Mouse (Mus musculus) kidney, adult 2 months (tissue): ENCODE results near the gene Dync1i2. TPM values are rescaled to one million over a fixed set of nuclear protein-coding genes. Genes with fewer than 3 reads are reported as not detected.

ENCODE experiments used
- DNase-seq: peaks from one replicate; pipeline ENCODE4 v3.0.0; 2021
- H3K27ac ChIP-seq: fragments of 200-500 bp; 2 replicates; pipeline ENCODE4 v1.5.1; 2012; ENCODE audit warnings: low read depth, low read length, control low read depth, inconsistent platforms; ENCODE audit not compliant: insufficient read depth
- H3K27me3 ChIP-seq: fragments of 200-500 bp; replicated peaks from 2 replicates; pipeline ENCODE4 v1.6.1; 2012; ENCODE audit warnings: mild to moderate bottlenecking, moderate library complexity, low read length, inconsistent platforms; ENCODE audit not compliant: control insufficient read depth, insufficient read depth
- H3K36me3 ChIP-seq: fragments of 200-500 bp; 2 replicates; pipeline ENCODE4 v1.6.1; 2012; ENCODE audit warnings: mild to moderate bottlenecking, moderate library complexity, low read length, inconsistent platforms; ENCODE audit not compliant: control insufficient read depth, insufficient read depth
- H3K4me1 ChIP-seq: fragments of 200-500 bp; 2 replicates; pipeline ENCODE4 v1.6.1; 2011; ENCODE audit warnings: low read length; ENCODE audit not compliant: control insufficient read depth, insufficient read depth
- H3K4me3 ChIP-seq: fragments of 200-500 bp; 2 replicates; pipeline ENCODE4 v1.5.1; 2011; ENCODE audit warnings: mild to moderate bottlenecking, low read depth, low read length, control low read depth; ENCODE audit not compliant: insufficient read depth
- CTCF ChIP-seq: fragments of 200-500 bp; conservative IDR thresholded peaks from 2 replicates; pipeline ENCODE4 v1.5.1; 2011; ENCODE audit warnings: low read depth, mild to moderate bottlenecking, control low read depth, low read length, moderate library complexity, mixed read lengths; ENCODE audit not compliant: insufficient read depth, insufficient read length
- POLR2A ChIP-seq: fragments of 200-500 bp; IDR thresholded peaks from one replicate; pipeline ENCODE4 v1.6.1; 2011; ENCODE audit warnings: low read depth, low read length, control low read depth
- WGBS: fragments of 180-500 bp; shearing (Covaris S2); methylation state at CpG from one replicate; pipeline ENCODE4 v1.1.7; 2018; 5-methylcytosine and 5-hydroxymethylcytosine counted together
- polyA plus RNA-seq: library from polyadenylated mRNA; depleted of rRNA; stranded (reverse); fragments of >200 nt; gene quantifications from 2 replicates; pipeline ENCODE4 v1.2.3, GENCODE M21; 2012

Gene Dync1i2
- polyA plus RNA-seq, 1 experiment, result 28.8 TPM

DNA sequence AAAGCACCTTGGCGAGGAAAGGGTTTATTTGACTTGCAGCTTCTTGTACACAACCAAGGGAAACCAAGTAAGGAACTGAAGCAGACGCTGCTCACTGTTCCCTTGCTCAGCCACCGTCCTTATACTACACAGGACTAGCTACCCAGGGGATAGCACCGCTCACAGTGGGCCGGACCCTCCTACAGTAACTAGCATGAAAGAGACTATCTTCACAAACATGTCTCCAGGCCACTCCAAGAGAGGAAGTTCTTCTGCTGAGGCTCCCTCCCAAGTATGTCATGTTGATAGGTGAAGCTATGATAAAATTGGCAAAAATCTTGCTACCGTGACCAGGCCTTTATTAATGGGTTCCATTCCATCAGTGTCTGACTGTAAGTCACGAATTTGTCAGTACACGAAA lies 57.2 kb downstream of the Dync1i2 start:
- Histone ChIP-seq H3K4me3 (no peak overlapping the region), H3K36me3 (peaks cover 1% of the 10 kb centered on the region; the same call in 1 of the 2 replicates), H3K27ac (no peak overlapping the region), H3K4me1 (no peaks in the 10 kb centered on the region), H3K27me3 (no peaks in the 10 kb centered on the region)
- DNase-seq, result no peak
- WGBS, result 93% methylated on average over 8 of the region's 8 CpGs
- no peak for TF ChIP-seq CTCF

DNA sequence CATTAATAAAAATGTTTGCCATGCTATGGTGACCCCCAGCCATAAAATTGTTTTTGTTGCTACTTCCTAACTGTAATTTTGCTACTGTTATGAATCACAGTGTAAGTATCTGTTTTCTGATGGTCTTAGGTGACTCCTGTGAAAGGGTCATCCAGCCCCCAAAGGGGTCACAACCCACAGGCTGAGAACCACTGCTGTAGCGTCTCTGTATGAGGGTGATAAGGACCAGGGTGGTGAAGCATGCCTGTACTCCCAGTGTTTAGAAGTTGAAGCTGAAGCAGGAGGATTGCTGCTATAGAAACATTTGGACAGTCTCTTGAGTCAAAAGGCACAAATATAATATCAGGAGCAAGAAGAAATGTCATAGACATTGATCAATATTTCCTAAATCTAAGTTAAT lies 57.8 kb downstream of the Dync1i2 start:
- WGBS, result 49% methylated on average over 1 of the region's 1 CpGs
- Histone ChIP-seq H3K36me3 (peaks cover 1% of the 10 kb centered on the region; the same call in 1 of the 2 replicates), H3K27me3 (no peaks in the 10 kb centered on the region)

DNA sequence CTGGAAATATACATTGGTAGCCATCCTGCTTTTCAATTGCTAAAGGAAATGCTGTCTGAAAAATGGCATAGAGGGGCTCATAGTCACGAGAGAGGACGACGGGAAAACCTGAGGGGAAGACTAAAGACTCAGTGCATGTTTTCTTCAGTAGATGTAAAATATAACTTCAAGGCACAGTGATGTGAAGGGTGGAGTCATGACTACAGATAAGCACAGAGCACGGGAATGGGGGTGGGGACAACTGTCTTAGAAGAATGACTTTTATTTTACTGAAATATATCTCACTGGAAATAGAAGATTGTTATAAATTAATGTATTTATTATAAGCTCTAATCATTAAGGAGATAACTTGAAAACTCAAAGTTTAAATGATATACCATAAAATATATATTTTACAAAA lies 58.6 kb downstream of the Dync1i2 start:
- no peak for DNase-seq
- TF ChIP-seq CTCF (no peak), POLR2A (no peak)
- Histone ChIP-seq H3K27me3 (no peaks in the 10 kb centered on the region), H3K27ac (no peak overlapping the region), H3K4me3 (no peak overlapping the region), H3K4me1 (no peaks in the 10 kb centered on the region), H3K36me3 (peaks cover 1% of the 10 kb centered on the region; the same call in 1 of the 2 replicates)
- WGBS, result 64% methylated on average over 4 of the region's 4 CpGs

More for the DNA sequence above, 57.8 kb downstream of the Dync1i2 start:
- no peak for DNase-seq
- Histone ChIP-seq H3K27ac (no peak overlapping the region), H3K4me1 (no peaks in the 10 kb centered on the region), H3K4me3 (no peak overlapping the region)
- TF ChIP-seq CTCF, result no peak
- no peak for TF ChIP-seq POLR2A

DNA sequence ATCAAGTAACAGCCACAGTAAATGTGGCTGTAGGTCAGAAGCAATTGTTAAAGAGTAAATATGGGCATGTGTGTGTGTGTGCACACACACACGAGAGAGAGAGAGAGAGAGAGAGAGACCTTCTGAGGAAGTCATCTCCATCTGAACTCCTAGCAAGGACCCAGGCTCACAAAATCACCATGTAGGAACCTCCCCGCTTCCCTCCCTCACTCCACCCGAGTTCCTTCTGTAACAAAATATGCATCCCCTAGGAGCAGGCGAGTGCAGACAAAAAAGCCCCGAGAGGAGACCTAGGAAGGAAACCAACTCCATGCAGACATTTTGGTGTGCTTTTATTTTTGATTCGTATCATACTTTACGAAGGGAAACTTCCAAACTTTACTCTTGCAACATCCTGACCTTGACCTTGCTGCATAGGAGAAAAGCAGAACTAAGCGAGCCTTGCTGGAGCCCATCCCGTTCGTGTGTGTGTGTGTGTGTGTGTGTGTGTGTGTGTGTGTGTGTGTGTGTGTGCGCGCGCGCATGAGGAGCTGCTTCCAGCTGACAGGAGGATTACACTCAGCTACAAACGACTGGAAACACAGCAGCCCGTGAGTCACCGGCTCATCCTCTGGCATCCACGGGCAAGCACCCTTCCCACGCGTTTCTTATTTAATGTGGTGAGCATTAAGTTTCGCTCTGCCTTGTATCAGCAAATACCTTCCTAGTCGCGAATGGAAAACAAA lies 62.6 kb downstream of the Dync1i2 start:
- TF ChIP-seq CTCF (no peak), POLR2A (no peak)
- Histone ChIP-seq H3K27me3 (no peaks in the 10 kb centered on the region), H3K36me3 (peaks cover 1% of the 10 kb centered on the region), H3K4me1 (no peaks in the 10 kb centered on the region; the same call in 1 of the 2 replicates), H3K27ac (no peak overlapping the region), H3K4me3 (peak overlapping the region; percentile 30; the same call in 1 of the 2 replicates)
- DNase-seq, result peak; percentile 36
- 43% methylated on average over 23 of the region's 23 CpGs for WGBS

DNA sequence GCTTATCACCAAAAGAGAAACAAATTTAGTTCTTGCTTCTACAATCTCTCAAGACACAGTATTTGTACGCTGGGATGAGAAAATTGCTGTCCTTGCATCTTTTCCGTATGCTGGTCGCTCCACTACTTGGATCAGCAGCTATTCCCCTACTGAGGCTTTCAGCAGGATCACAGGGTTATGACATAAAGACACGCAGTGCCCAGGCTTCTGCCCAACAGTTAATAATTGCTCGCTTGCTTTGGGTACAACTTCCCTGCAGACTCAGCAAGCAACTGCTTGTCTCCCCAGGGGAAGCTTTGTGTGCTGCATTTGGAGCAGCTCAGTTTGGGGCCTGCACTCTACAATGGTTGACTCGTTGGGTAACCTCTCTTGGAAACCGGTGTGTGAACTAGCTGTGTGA lies 64.2 kb downstream of the Dync1i2 start:
- H3K36me3 ChIP-seq, result peaks cover 1% of the 10 kb centered on the region
- H3K4me3 ChIP-seq, result no peak overlapping the region
- 61% methylated on average over 7 of the region's 7 CpGs for WGBS
- no peaks in the 10 kb centered on the region for H3K27me3 ChIP-seq
- no peaks in the 10 kb centered on the region; the same call in 1 of the 2 replicates for H3K4me1 ChIP-seq
- DNase-seq, result peak; percentile 67
- TF ChIP-seq POLR2A, result no peak
- 0 out of 2 replicates have a peak overlapping the region, but pooled peaks have one; percentile 10 for H3K27ac ChIP-seq

DNA sequence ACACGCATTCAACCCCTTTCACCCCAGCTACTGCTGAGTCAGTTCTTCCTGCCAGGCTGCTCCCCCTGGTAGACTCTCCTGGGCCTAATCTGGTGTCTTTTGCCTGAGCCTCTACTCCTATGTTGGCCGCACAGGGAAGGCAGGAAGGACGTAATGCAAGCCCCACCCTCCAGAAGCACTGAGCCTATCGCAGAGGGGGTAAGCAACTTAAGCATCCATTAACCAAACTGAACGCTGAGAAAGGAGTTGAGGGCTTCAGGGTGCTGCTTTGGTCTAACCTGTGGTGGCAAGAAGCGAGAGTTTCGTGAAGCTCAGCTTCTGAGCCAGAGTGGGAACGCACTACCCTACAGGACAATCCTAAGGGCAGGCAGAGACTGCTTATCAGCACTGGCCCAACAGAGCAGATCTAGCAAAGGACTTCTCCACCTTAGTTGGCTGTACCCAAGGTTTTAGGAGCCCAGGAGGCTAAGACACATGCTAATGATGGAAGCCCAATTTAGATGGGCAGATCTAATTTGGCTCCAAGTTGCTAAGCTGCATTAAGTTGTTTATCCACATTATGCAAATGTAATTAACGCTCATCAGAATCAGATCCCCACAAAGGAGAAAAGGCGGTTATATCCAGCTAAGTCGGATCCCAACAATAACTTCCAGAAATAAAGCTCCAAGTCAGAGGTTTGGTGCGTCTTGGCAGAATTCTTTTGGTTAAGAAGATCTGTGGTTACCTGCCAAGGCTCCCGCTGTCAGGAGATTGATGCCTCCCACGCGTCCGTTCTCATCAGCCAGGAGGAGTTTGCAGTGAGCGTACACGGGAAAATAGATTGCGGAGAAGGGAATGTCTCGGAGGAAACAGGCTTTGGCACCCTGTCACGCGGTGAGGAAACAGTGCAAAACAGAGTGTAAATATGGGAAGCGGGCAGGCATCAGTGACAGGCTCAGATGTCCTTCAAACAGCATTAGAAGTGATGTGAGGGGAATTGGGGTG lies 67.6 kb downstream of the Dync1i2 start:
- TF ChIP-seq CTCF (no peak), POLR2A (no peak)
- no peaks in the 10 kb centered on the region; the same call in 1 of the 2 replicates for H3K4me1 ChIP-seq
- no peak overlapping the region for H3K4me3 ChIP-seq
- peaks cover 1% of the 10 kb centered on the region for H3K36me3 ChIP-seq
- no peak overlapping the region for H3K27ac ChIP-seq
- no peaks in the 10 kb centered on the region for H3K27me3 ChIP-seq
- no peak for DNase-seq
- 80% methylated on average over 23 of the region's 23 CpGs for WGBS

DNA sequence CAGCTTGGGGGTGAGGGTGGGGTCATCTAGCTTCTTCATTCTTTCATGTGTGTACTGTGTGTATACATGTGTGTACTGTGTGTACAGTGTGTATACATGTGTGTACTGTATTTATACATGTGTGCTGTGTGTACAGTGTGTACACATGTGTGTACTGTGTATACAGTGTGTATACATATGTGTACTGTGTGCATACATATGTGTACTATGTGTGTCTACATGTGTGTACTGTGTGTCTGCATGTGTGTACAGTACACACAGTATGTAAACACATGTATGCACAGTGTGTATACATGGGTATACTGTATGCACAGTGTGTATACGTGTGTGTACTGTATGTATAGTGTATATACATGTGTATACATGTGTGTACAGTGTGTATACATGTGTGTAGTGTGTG lies 70.5 kb downstream of the Dync1i2 start:
- H3K4me1 ChIP-seq, result no peaks in the 10 kb centered on the region
- TF ChIP-seq POLR2A (no peak), CTCF (no peak)
- WGBS, result 91% methylated on average over 1 of the region's 1 CpGs
- H3K27ac ChIP-seq, result no peak overlapping the region
- DNase-seq, result no peak
- H3K36me3 ChIP-seq, result no peaks in the 10 kb centered on the region
- H3K27me3 ChIP-seq, result no peaks in the 10 kb centered on the region
- no peak overlapping the region for H3K4me3 ChIP-seq
